9 mouse cellular contexts compared by ENCODE assay signal in the genomic region with DNA sequence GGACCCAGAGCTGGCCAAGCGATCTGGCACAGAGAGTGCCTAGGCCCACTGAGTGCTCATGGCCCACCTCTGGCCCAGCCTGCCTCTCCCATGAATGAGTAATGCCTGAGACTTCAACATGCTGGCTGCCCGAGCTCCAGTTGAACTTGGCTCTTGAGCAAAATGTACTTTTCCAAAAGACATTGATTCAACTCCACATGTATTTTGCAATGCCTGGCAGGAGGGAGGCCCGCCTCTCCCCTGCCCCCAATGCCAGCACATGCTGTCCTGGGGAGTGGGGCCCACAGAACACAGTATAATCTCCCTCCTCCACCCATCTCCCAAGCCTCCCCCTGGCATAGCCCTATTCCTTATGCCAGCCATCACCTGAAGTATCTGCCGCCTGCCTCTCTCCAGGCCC. TPM values are rescaled to one million over a fixed set of nuclear protein-coding genes. Genes with fewer than 3 reads are reported as not detected.
DNase-seq lines count a peak whose midpoint lies in the region; TF ChIP-seq lines count a peak whose summit lies in the region.
"Had no signal": no experiment of that assay in that cellular context is flagged by ENCODE, and none has a peak within 500 bp of the region (broad histone marks: within the 10 kb centered on the region; RNA-seq: fewer than 3 reads in every experiment).

No protein-coding gene starts in this region.

- H3K27ac ChIP-seq in testis, adult 2 months (ENCODE audit: control insufficient read depth, insufficient read depth, low read depth, low read length): peak overlapping the region; percentile 55
- H3K27ac ChIP-seq: hindbrain, embryonic 12.5 days had no signal

- H3K4me1 ChIP-seq in testis, adult 2 months (ENCODE audit: control insufficient read depth, insufficient read depth, low read length): peaks cover 6% of the 10 kb centered on the region

- no peak for TF ChIP-seq POLR2A in testis, adult 2 months (IDR thresholded peaks at IDR 0.05; ENCODE audit: control insufficient read depth, low read depth, low read length)

- intact Hi-C loops in heart, postnatal 25 days (cut with DNase I): no loop called here

- peak; percentile 89 for DNase-seq in adrenal gland, adult 2 months
- no peak for DNase-seq in adrenal gland, adult 18-20 months (ENCODE audit: low spot score in 2 of 2)
- DNase-seq in testis, postnatal 10 days (ENCODE audit: low spot score): no peak
- DNase-seq in heart, postnatal 25 days (ENCODE audit: low spot score): peak; percentile 71
- peak; percentile 86 for DNase-seq in skeletal muscle tissue, adult 2 months (ENCODE audit: low read depth, low spot score)
- no peak for DNase-seq in right cerebral cortex, adult 18-20 months
- no peak for DNase-seq in frontal cortex, adult 2 months (ENCODE audit: extremely low spot score in 1 of 2, low spot score in 1 of 2)

- TF ChIP-seq CTCF in testis, adult 2 months (IDR thresholded peaks at IDR 0.05; ENCODE audit: control insufficient read depth, insufficient read depth, insufficient replicate concordance, low read depth, low read length): no peak

- no peak overlapping the region for H3K4me3 ChIP-seq in testis, adult 2 months (ENCODE audit: control insufficient read depth, low read depth, low read length)
- H3K4me3 ChIP-seq: hindbrain, embryonic 12.5 days had no signal

- no peaks in the 10 kb centered on the region for H3K27me3 ChIP-seq in testis, adult 2 months (ENCODE audit: control insufficient read depth, insufficient read depth, low read length)
- H3K27me3 ChIP-seq: hindbrain, embryonic 12.5 days had no signal

- H3K36me3 ChIP-seq in testis, adult 2 months (ENCODE audit: control insufficient read depth, insufficient read depth, low read length): no peaks in the 10 kb centered on the region

RNA-seq across cellular contexts. Expression of a gene that starts 30.6 kb away (rescaled TPM):
- total RNA-seq in adrenal gland, adult 2 months (2021): 10 to 100 TPM; 33.5 to 67.7 TPM
- polyA plus RNA-seq in adrenal gland, adult 2 months (2012; rRNA removed): 80.9 and 86.9 TPM in 2 replicates
- total RNA-seq in adrenal gland, adult 18-20 months (2021): 10 to 100 TPM; 48.7 to 56.1 TPM
- 19.7 and 24.5 TPM in 2 replicates for polyA plus RNA-seq in testis, adult 2 months (2012; rRNA removed)
- 10 to 100 TPM; 44.8 to 66.4 TPM for total RNA-seq in heart, postnatal 25 days (2021)
- polyA plus RNA-seq in frontal cortex, adult 2 months (2012; rRNA removed): 40.9 and 60.5 TPM in 2 replicates

RNA-seq across cellular contexts. Expression of a gene that starts 31.2 kb away (rescaled TPM):
- 100 to 1,000 TPM; 166 to 170 TPM for total RNA-seq in adrenal gland, adult 2 months (2021)
- 132 and 156 TPM in 2 replicates for polyA plus RNA-seq in adrenal gland, adult 2 months (2012; rRNA removed)
- 100 to 1,000 TPM; 159 to 166 TPM for total RNA-seq in adrenal gland, adult 18-20 months (2021)
- polyA plus RNA-seq in testis, adult 2 months (2012; rRNA removed): 115 and 122 TPM in 2 replicates
- total RNA-seq in heart, postnatal 25 days (2021): 10 to 100 TPM; 54.2 to 58.4 TPM
- 123 and 134 TPM in 2 replicates for polyA plus RNA-seq in frontal cortex, adult 2 months (2012; rRNA removed)

Comparison
In these comparisons a context has a peak if more than half of its experiments do, and no peak if none do; other contexts are left out.
1. DNase-seq: peak in adrenal gland, adult 2 months (single experiment), heart, postnatal 25 days (single experiment) and skeletal muscle tissue, adult 2 months (single experiment); none in adrenal gland, adult 18-20 months (0 of 2), testis, postnatal 10 days (single experiment), right cerebral cortex, adult 18-20 months (single experiment) and frontal cortex, adult 2 months (0 of 2).